Mouse (Mus musculus) layer of hippocampus, adult 2 months (tissue): Measurements from ENCODE around the gene Mier3. TPM values are rescaled to one million over a fixed set of nuclear protein-coding genes. Genes with fewer than 3 reads are reported as not detected.

Source experiments
- DNase-seq, 2 experiments: peaks; one replicate each; pipeline ENCODE4 v3.0.0; 2022; ENCODE audit warnings: low spot score in 2 of 2
- H3K27ac ChIP-seq: fragments of 200-600 bp; 2 replicates; pipeline ENCODE4 v1.8.1; 2022
- H3K4me3 ChIP-seq: fragments of 200-600 bp; 2 replicates; pipeline ENCODE4 v1.8.1; 2022; ENCODE audit warnings: mild to moderate bottlenecking
- CTCF ChIP-seq: fragments of 200-600 bp; conservative IDR thresholded peaks from 2 replicates; pipeline ENCODE4 v1.8.1; 2022; ENCODE audit warnings: antibody characterized with exemption, mild to moderate bottlenecking, moderate library complexity
- total RNA-seq, 2 experiments: library from RNA; stranded (reverse); gene quantifications; 2 replicates each; pipeline ENCODE4 v1.2.3; 2021

Gene Mier3
- total RNA-seq, 2 experiments from 2014 or later: 27.7 to 30.3 TPM

DNA sequence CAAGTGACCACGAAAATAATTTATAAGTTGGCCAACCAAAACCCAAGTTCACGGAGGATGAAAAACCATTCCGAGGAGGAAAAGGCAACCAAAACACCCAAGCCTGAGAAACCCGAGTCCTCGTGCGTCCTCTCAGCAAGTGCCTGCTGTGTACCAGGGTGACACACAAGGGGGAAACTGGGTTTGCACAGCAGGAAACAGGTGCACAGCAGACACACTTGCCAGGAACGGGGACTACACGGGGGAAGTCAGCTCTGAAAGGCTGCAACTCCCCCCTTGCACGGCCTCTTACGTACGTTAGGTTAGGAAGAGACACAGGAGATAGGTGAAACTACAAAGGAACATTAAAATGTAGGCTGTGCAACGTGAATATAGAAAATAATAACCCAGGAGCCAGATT lies 81.7 kb downstream of the Mier3 start:
- Histone ChIP-seq H3K4me3 (no peak overlapping the region), H3K27ac (no peak overlapping the region)
- TF ChIP-seq CTCF: no peak
- no peak for DNase-seq

Other genes with a start within 250 kb of the Mier3 start
- gene Gpbp1, start 190.9 kb upstream of the Mier3 start, total RNA-seq: 10 to 100 TPM; 93.4 to 95.9 TPM
- not detected for gene Gm49496, start 131.0 kb upstream of the Mier3 start, total RNA-seq
- not detected for gene Gm10198, start 88.2 kb upstream of the Mier3 start, total RNA-seq
- 10 to 100 TPM in 1 of 2 experiments, 1 to 10 TPM in 1; 9.4 to 11.2 TPM for gene Map3k1, start 128.0 kb downstream of the Mier3 start, total RNA-seq